Mouse (Mus musculus) liver, postnatal 0 days (tissue): ENCODE results near the gene Nfib. TPM values are rescaled to one million over a fixed set of nuclear protein-coding genes. Genes with fewer than 3 reads are reported as not detected.

Experiments used
- ATAC-seq: fragments of 200-750 bp; cut with Nextera tagmentation; 2 replicates; pipeline ENCODE4 v1.8.0; 2017; ENCODE audit warnings: mild to moderate bottlenecking, moderate library complexity
- DNase-seq: peaks from one replicate; pipeline ENCODE4 v3.0.0-alpha.2; 2016
- H3K27ac ChIP-seq: fragments of 300-500 bp; sonication (generic); 2 replicates; pipeline ENCODE4 v1.5.1; 2014; ENCODE audit warnings: antibody characterized with exemption, moderate library complexity, mild to moderate bottlenecking, low read depth
- H3K27me3 ChIP-seq: fragments of 300-500 bp; sonication (generic); 2 replicates; pipeline ENCODE4 v1.6.1; 2014; ENCODE audit warnings: low read length, control low read depth, mixed read lengths; ENCODE audit not compliant: insufficient read depth
- H3K36me3 ChIP-seq: fragments of 300-500 bp; sonication (generic); replicated peaks from 2 replicates; pipeline ENCODE4 v1.6.1; 2014; ENCODE audit warnings: mild to moderate bottlenecking, control low read depth, low read length, moderate library complexity, mixed read lengths; ENCODE audit not compliant: insufficient read depth
- H3K4me1 ChIP-seq: fragments of 300-500 bp; sonication (generic); 2 replicates; pipeline ENCODE4 v1.6.1; 2014; ENCODE audit warnings: antibody characterized with exemption, mild to moderate bottlenecking, control low read depth; ENCODE audit not compliant: insufficient read depth
- H3K4me2 ChIP-seq: fragments of 300-500 bp; sonication (generic); 2 replicates; pipeline ENCODE4 v1.6.1; 2014; ENCODE audit warnings: low read depth, mild to moderate bottlenecking, low read length, moderate library complexity, mixed read lengths
- H3K4me3 ChIP-seq: fragments of 300-500 bp; sonication (generic); 2 replicates; pipeline ENCODE4 v1.5.1; 2014; ENCODE audit warnings: low read depth, low read length
- H3K9ac ChIP-seq: fragments of 300-500 bp; sonication (generic); replicated peaks from 2 replicates; pipeline ENCODE4 v1.6.1; 2014; ENCODE audit warnings: mild to moderate bottlenecking, moderate library complexity
- H3K9me3 ChIP-seq: fragments of 300-500 bp; sonication (generic); 2 replicates; pipeline ENCODE4 v1.6.1; 2016; ENCODE audit warnings: mild to moderate bottlenecking, control low read depth, low read length, mixed read lengths
- CTCF ChIP-seq: sonication (generic); IDR thresholded peaks from 2 replicates; pipeline ENCODE4 v1.5.1; 2016; ENCODE audit warnings: antibody characterized with exemption, low read depth
- EP300 ChIP-seq: IDR thresholded peaks from 2 replicates; pipeline ENCODE4 v1.6.1; 2016; ENCODE audit warnings: antibody characterized with exemption, low read depth, mild to moderate bottlenecking
- WGBS: fragments of 180-500 bp; shearing (Covaris S2); extraction: QIAGEN DNeasy Blood & Tissue Kit; methylation state at CpG from one replicate; pipeline ENCODE4 v1.1.7; 2014; ENCODE audit not compliant: insufficient replicate concordance; 5-methylcytosine and 5-hydroxymethylcytosine counted together
- polyA plus RNA-seq: library from polyadenylated mRNA; unstranded; fragments of >200 nt; fragmentation: Nextera tagmentation; extraction: Ambion mirVana; gene quantifications from 2 replicates; pipeline ENCODE4 v1.2.1, GENCODE M21; 2015

Nfib gene
- polyA plus RNA-seq, 1 experiment from 2014 or later: 8.3 TPM

DNA sequence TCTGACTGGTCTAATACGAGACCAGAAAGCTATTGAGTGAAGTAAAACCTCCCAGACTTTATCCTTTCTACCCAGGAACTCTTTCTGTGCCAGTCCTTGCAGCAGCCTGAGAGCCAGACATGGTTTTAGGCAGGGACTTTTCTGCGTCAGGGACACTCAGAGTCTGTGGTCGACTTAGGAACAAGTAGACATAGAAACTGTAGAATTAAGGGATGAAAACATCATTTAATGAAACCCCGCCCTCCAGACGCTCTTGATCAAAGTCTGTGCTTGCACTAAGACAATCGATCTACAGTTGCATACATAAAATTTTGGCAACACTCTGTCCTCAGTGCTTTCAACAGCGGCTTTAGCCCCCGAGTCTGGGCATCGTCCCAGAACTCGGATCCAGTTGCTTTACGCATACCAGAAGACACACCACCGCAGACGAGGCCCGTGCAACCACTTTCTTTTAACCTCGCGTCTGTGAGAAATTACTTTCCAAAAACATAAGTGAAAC is 149.8 kb downstream of the Nfib start:
- TF ChIP-seq EP300 (no peak), CTCF (no peak)
- Histone ChIP-seq H3K27me3 (no peaks in the 10 kb centered on the region), H3K27ac (no peak overlapping the region), H3K9ac (no peak overlapping the region), H3K36me3 (no peaks in the 10 kb centered on the region), H3K9me3 (no peaks in the 10 kb centered on the region), H3K4me1 (no peaks in the 10 kb centered on the region), H3K4me3 (no peak overlapping the region), H3K4me2 (no peak overlapping the region)
- ATAC-seq: no peak
- 78% methylated on average over 16 of the region's 16 CpGs for WGBS
- DNase-seq: no peak

DNA sequence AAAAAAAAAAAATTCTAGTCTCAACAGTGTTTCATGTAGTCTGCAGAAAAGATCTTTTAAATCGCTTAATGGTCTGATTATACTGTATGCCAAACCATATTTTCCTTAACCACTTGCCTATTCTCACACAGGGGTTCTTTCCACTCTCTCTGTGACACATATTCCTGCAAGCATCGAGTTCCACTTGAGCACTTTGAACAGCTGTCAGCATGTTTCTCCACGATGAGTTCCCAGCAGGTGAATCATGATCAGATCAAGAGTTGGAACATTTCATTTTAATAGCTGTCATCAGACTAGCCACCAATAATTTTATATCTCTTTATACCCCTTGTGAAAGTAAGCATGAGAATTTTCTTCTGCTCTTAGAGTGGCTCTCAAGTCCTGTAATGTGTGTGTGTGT is 151.9 kb downstream of the Nfib start:
- Histone ChIP-seq H3K4me2 (no peak overlapping the region), H3K9ac (no peak overlapping the region), H3K27ac (no peak overlapping the region), H3K9me3 (no peaks in the 10 kb centered on the region), H3K36me3 (no peaks in the 10 kb centered on the region), H3K27me3 (no peaks in the 10 kb centered on the region), H3K4me1 (no peaks in the 10 kb centered on the region), H3K4me3 (no peak overlapping the region)
- TF ChIP-seq CTCF (no peak), EP300 (no peak)
- no peak for DNase-seq
- no peak for ATAC-seq
- WGBS: 67% methylated on average over 3 of the region's 3 CpGs

DNA sequence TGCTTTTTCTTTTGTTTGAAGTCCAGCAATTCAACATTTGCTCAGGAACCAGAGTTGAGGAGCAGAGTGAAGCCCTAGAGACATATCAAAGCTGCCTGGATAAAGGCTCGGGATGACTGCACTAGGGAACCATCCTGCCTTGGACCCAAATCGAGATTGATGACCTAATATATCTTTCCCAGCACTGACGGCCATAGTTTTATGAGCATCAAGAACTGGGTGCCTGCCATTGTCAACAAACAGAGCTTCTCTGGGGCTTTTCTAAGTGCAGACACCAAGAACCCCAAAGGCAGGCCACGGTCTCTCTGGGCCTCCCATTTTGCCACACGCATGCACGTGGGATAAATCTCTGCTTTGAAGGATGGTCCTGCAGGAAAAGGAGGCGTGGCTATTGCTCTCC is 153.3 kb downstream of the Nfib start:
- Histone ChIP-seq H3K9ac (no peak overlapping the region), H3K4me2 (no peak overlapping the region), H3K9me3 (no peaks in the 10 kb centered on the region), H3K36me3 (no peaks in the 10 kb centered on the region), H3K27me3 (no peaks in the 10 kb centered on the region), H3K4me3 (no peak overlapping the region), H3K27ac (no peak overlapping the region), H3K4me1 (no peaks in the 10 kb centered on the region)
- TF ChIP-seq CTCF (no peak), EP300 (no peak)
- DNase-seq: no peak
- WGBS: 58% methylated on average over 7 of the region's 7 CpGs
- ATAC-seq: no peak

DNA sequence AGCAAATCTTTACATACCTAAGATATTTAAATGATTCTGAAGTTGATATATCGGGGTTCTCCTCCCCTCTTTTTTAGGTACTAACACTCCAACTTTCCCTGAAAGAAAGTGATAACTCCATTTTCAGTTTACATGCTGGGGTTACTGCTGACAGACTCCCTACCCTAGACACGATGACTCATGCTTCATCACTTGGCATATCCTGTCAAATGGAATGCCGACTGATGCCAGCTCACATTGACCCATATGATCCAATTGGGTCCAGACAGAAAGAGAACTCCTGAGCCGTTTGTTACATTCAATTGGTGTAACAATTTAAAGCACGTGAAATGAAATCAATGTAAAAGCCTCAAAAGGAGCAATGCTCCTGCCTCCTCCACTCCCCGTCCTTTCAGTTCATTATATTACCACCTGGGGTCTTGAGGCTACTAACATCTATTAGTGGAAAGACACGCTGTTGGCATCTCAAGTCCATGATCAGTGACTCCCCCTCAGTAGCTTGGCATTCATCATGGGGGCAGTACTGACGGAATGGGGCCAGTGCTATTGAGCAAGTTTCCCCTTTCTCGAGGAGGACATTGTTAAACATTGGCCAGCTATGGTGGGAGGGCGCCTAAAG is 155.7 kb downstream of the Nfib start:
- H3K9me3 ChIP-seq: no peaks in the 10 kb centered on the region
- TF ChIP-seq CTCF: no peak
- TF ChIP-seq EP300: no peak
- no peak for ATAC-seq
- no peak overlapping the region for H3K4me2 ChIP-seq
- 76% methylated on average over 10 of the region's 10 CpGs for WGBS
- no peak overlapping the region for H3K4me3 ChIP-seq
- no peaks in the 10 kb centered on the region for H3K27me3 ChIP-seq
- DNase-seq: no peak
- H3K9ac ChIP-seq: no peak overlapping the region
- no peak overlapping the region for H3K27ac ChIP-seq
- H3K36me3 ChIP-seq: no peaks in the 10 kb centered on the region
- H3K4me1 ChIP-seq: no peaks in the 10 kb centered on the region

DNA sequence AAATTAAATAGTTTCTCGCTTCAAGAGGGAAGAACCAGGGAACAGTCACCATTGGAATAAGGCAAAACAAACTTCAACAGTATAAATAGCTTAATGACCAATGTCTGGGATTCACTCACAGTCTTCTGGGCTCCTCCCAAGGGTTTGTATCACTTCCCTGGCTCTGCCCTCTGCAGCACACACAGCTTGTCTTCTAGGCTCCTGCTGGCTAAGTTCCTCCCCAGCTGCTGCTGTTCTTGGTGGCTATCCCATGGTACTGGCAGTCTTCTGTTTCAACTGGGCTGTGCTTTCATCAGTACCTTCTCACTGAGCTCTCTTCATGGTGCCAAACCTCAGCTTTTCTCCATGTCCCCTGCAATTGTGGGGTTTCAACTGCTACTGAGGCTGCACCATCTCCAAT is 157.3 kb downstream of the Nfib start:
- no peaks in the 10 kb centered on the region for H3K27me3 ChIP-seq
- no peak overlapping the region for H3K4me3 ChIP-seq
- DNase-seq: no peak
- H3K27ac ChIP-seq: no peak overlapping the region
- H3K36me3 ChIP-seq: no peaks in the 10 kb centered on the region
- 79% methylated on average over 1 of the region's 1 CpGs for WGBS
- no peaks in the 10 kb centered on the region for H3K9me3 ChIP-seq
- ATAC-seq: no peak
- H3K4me1 ChIP-seq: no peaks in the 10 kb centered on the region
- H3K4me2 ChIP-seq: no peak overlapping the region
- no peak overlapping the region for H3K9ac ChIP-seq
- TF ChIP-seq EP300 (no peak), CTCF (no peak)

DNA sequence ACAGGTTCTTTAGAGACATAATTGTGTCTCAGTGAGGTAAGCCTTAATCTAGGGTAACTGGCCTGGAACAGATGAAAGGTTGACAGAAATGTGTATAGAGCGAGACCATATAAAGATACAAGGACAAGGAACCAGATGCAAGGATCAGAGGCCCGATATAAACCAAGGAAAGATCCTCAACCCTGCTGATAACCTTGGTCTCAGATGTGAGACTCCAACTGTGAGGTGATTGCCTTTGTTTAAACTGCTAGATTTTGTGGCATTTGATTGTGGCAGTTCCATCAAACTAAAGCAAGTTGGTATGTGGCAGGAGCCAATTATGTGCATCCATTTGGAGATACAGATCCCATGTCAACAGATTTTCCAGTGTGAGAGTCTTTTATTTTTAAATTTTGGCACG is 161.6 kb downstream of the Nfib start:
- H3K4me2 ChIP-seq: no peak overlapping the region
- no peak overlapping the region for H3K27ac ChIP-seq
- no peaks in the 10 kb centered on the region for H3K9me3 ChIP-seq
- no peaks in the 10 kb centered on the region for H3K4me1 ChIP-seq
- H3K27me3 ChIP-seq: no peaks in the 10 kb centered on the region
- DNase-seq: no peak
- no peak overlapping the region for H3K4me3 ChIP-seq
- no peak overlapping the region for H3K9ac ChIP-seq
- no peak for TF ChIP-seq EP300
- TF ChIP-seq CTCF: no peak
- no peaks in the 10 kb centered on the region for H3K36me3 ChIP-seq
- ATAC-seq: no peak
- WGBS: 58% methylated on average over 3 of the region's 3 CpGs

DNA sequence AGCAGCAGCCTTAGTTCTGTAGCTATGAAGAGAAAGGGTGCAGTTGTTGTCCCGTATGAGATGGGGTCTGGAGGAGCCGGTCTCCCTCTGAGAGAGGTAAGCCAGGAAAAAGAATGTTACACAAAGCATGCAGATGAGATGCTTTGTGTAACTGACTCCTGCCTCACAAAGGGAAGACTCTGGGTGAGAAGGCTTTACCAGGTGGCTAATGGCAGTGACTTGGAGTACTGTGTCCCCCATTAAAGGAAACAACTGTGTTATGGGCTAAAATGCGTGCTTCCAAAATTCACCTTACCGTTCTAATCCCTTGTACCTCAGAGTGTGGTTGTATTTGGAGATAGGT is 162.2 kb downstream of the Nfib start:
- Histone ChIP-seq H3K27ac (no peak overlapping the region), H3K9me3 (no peaks in the 10 kb centered on the region), H3K9ac (no peak overlapping the region), H3K36me3 (no peaks in the 10 kb centered on the region), H3K4me2 (no peak overlapping the region), H3K4me3 (no peak overlapping the region), H3K27me3 (no peaks in the 10 kb centered on the region), H3K4me1 (no peaks in the 10 kb centered on the region)
- ATAC-seq (no peak), DNase-seq (no peak)
- TF ChIP-seq CTCF (no peak), EP300 (no peak)
- 73% methylated on average over 4 of the region's 4 CpGs for WGBS
